Mouse (Mus musculus): ENCODE measurements around the gene Srsf5.

GRCm38 (mm10) chr12:80968605-80969004 lies 23.3 kb downstream of the Srsf5 start, which contains the start of gene Slc10a1:
- TF ChIP-seq CTCF (conservative IDR thresholded peaks at IDR 0.05; ENCODE audit: low read length), result no peak
- TF ChIP-seq POU5F1 (IDR thresholded peaks at IDR 0.05; ENCODE audit: borderline replicate concordance, low read length), result no peak

Data from E14TG2a.4 (cell line).